Mouse (Mus musculus): Measurements from ENCODE around the gene Slc24a3. TPM values are rescaled to one million over a fixed set of nuclear protein-coding genes. Genes with fewer than 3 reads are reported as not detected.

Slc24a3 gene
- total and polyA plus RNA-seq, 3 experiments: not detected

DNA sequence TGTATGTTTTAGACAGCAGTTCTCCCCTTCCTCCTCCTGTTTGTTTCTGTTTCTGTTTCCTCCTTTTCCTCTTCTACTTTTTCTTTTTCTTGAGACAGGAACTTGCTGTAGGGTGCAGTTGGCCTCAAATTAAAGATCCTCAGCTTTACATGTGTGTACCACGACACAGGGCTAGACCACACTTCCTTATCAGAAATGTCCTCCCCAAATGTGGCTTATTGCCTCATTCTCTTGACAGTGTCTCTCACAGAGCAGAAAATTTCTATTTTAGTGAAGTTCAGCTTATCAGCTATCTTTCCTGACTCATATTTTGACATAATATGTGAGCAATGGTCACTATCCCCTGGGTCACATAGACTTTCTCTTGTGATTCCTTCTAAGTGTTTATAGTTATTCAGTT lies 17.1 kb upstream of the Slc24a3 start:
- no peak overlapping the region for H3K27ac ChIP-seq (ENCODE audit: control insufficient read depth, low read depth, low read length)
- H3K79me2 ChIP-seq (ENCODE audit: control insufficient read depth, insufficient read depth, low read length, poor library complexity): no peaks in the 10 kb centered on the region
- TF ChIP-seq POLR2A (IDR thresholded peaks at IDR 0.05; ENCODE audit: control insufficient read depth in 1 of 2, insufficient read depth in 1 of 2, low read depth in 1 of 2, low read length in 2 of 2, poor library complexity in 1 of 2): no peak
- TF ChIP-seq SIN3A (IDR thresholded peaks at IDR 0.05; ENCODE audit: low read length): no peak
- no peak for TF ChIP-seq UBTF (IDR thresholded peaks at IDR 0.05; ENCODE audit: borderline replicate concordance, insufficient read depth, low read depth, low read length)
- no peak for TF ChIP-seq MEF2A (IDR thresholded peaks at IDR 0.05; ENCODE audit: extremely low read depth, insufficient replicate concordance, low read depth, low read length, poor library complexity, severe bottlenecking)
- TF ChIP-seq MYC (IDR thresholded peaks at IDR 0.05; ENCODE audit: low read depth, low read length): no peak
- no peak for TF ChIP-seq ETS1 (IDR thresholded peaks at IDR 0.05; ENCODE audit: low read depth, low read length)
- TF ChIP-seq E2F4 (IDR thresholded peaks at IDR 0.05; ENCODE audit: borderline replicate concordance, low read depth, low read length): no peak
- no peak for TF ChIP-seq ZC3H11A (IDR thresholded peaks at IDR 0.05; ENCODE audit: low read depth, low read length)
- TF ChIP-seq POLR2AphosphoS5 (IDR thresholded peaks at IDR 0.05; ENCODE audit: borderline replicate concordance, low read depth, low read length): no peak
- no peak for TF ChIP-seq CTCF (IDR thresholded peaks at IDR 0.05 in 2 of 3, conservative IDR thresholded peaks at IDR 0.05 in 1 of 3; ENCODE audit: control insufficient read depth in 1 of 3, insufficient read depth in 1 of 3, low read depth in 2 of 3, low read length in 3 of 3, poor library complexity in 1 of 3, severe bottlenecking in 1 of 3)
- TF ChIP-seq TAL1 (IDR thresholded peaks at IDR 0.05; ENCODE audit: low read length): no peak
- no peaks in the 10 kb centered on the region for H3K27me3 ChIP-seq (ENCODE audit: control insufficient read depth in 1 of 2, insufficient read depth in 2 of 2, low read length in 2 of 2)
- H3K4me1 ChIP-seq (ENCODE audit: control insufficient read depth in 1 of 2, insufficient read depth in 2 of 2, low read length in 2 of 2): no peaks in the 10 kb centered on the region
- no peaks in the 10 kb centered on the region for H3K9me3 ChIP-seq (replicated peaks; ENCODE audit: insufficient read depth, low read length)
- no peaks in the 10 kb centered on the region for H3K36me3 ChIP-seq (ENCODE audit: control insufficient read depth in 1 of 2, insufficient read depth in 2 of 2, low read length in 2 of 2)
- H3K4me3 ChIP-seq (ENCODE audit: control insufficient read depth in 1 of 2, insufficient read depth in 1 of 2, low read depth in 2 of 2, low read length in 2 of 2): no peak overlapping the region
- H3K9ac ChIP-seq (ENCODE audit: control insufficient read depth, low read depth, low read length, poor library complexity, severe bottlenecking): no peak overlapping the region
- DNase-seq (ENCODE audit: low read depth, low spot score): no peak

- Histone ChIP-seq H3K9me3 (replicated peaks; ENCODE audit: insufficient read depth, low read length) (no peaks in the 10 kb centered on the region), H3K79me2 (ENCODE audit: control insufficient read depth, insufficient read depth, low read length, poor library complexity) (no peaks in the 10 kb centered on the region), H3K4me1 (ENCODE audit: control insufficient read depth in 1 of 2, insufficient read depth in 2 of 2, low read length in 2 of 2) (no peaks in the 10 kb centered on the region), H3K9ac (ENCODE audit: control insufficient read depth, low read depth, low read length, poor library complexity, severe bottlenecking) (no peak overlapping the region), H3K27ac (ENCODE audit: control insufficient read depth, low read depth, low read length) (no peak overlapping the region), H3K27me3 (ENCODE audit: control insufficient read depth in 1 of 2, insufficient read depth in 2 of 2, low read length in 2 of 2) (no peaks in the 10 kb centered on the region), H3K36me3 (ENCODE audit: control insufficient read depth in 1 of 2, insufficient read depth in 2 of 2, low read length in 2 of 2) (no peaks in the 10 kb centered on the region), H3K4me3 (ENCODE audit: control insufficient read depth in 1 of 2, insufficient read depth in 1 of 2, low read depth in 2 of 2, low read length in 2 of 2) (no peak overlapping the region)
- TF ChIP-seq MEF2A (IDR thresholded peaks at IDR 0.05; ENCODE audit: extremely low read depth, insufficient replicate concordance, low read depth, low read length, poor library complexity, severe bottlenecking): no peak
- no peak for TF ChIP-seq ZC3H11A (IDR thresholded peaks at IDR 0.05; ENCODE audit: low read depth, low read length)
- TF ChIP-seq KAT2A (conservative IDR thresholded peaks at IDR 0.05; ENCODE audit: low read depth, low read length): no peak
- TF ChIP-seq TBP (IDR thresholded peaks at IDR 0.05; ENCODE audit: low read depth, low read length): no peak
- no peak for TF ChIP-seq MAFK (IDR thresholded peaks at IDR 0.05; ENCODE audit: borderline replicate concordance, low read depth, low read length)
- TF ChIP-seq RCOR1 (IDR thresholded peaks at IDR 0.05; ENCODE audit: low read depth, low read length): no peak
- no peak for DNase-seq (ENCODE audit: low read depth, low spot score)
These were observed 16.7 kb upstream of the Slc24a3 start for GRCm38 (mm10) chr2:145150821-145151220.
